Mouse (Mus musculus) liver, embryonic 13.5 days (tissue): ENCODE measurements around the gene Grk4. TPM values are rescaled to one million over a fixed set of nuclear protein-coding genes. Genes with fewer than 3 reads are reported as not detected.

Experiments
- ATAC-seq: fragments of 200-750 bp; cut with Nextera tagmentation; 2 replicates; pipeline ENCODE4 v1.8.0; 2017; ENCODE audit warnings: low read depth, mild to moderate bottlenecking, moderate number of reproducible peaks, moderate library complexity
- DNase-seq: peaks from one replicate; pipeline ENCODE4 v3.0.0; 2022
- H3K27ac ChIP-seq: fragments of 300-500 bp; sonication (generic); 2 replicates; pipeline ENCODE4 v1.5.1; 2015; ENCODE audit warnings: moderate library complexity, mild to moderate bottlenecking, inconsistent platforms
- H3K27me3 ChIP-seq: fragments of 300-500 bp; sonication (generic); 2 replicates; pipeline ENCODE4 v1.6.1; 2015; ENCODE audit warnings: mild to moderate bottlenecking, inconsistent platforms
- H3K36me3 ChIP-seq: fragments of 300-500 bp; sonication (generic); 2 replicates; pipeline ENCODE4 v1.6.1; 2015; ENCODE audit warnings: mild to moderate bottlenecking, inconsistent platforms
- H3K4me1 ChIP-seq: fragments of 300-500 bp; sonication (generic); replicated peaks from 2 replicates; pipeline ENCODE4 v1.6.1; 2015; ENCODE audit warnings: inconsistent platforms
- H3K4me2 ChIP-seq: fragments of 300-500 bp; sonication (generic); 2 replicates; pipeline ENCODE4 v1.6.1; 2015; ENCODE audit warnings: inconsistent platforms, mild to moderate bottlenecking, moderate library complexity
- H3K4me3 ChIP-seq: fragments of 300-500 bp; sonication (generic); replicated peaks from 2 replicates; pipeline ENCODE4 v1.5.1; 2015; ENCODE audit warnings: mild to moderate bottlenecking, inconsistent platforms
- H3K9ac ChIP-seq: fragments of 300-500 bp; sonication (generic); 2 replicates; pipeline ENCODE4 v1.6.1; 2015; ENCODE audit warnings: mild to moderate bottlenecking, inconsistent platforms
- H3K9me3 ChIP-seq: fragments of 300-500 bp; sonication (generic); replicated peaks from 2 replicates; pipeline ENCODE4 v1.6.1; 2016; ENCODE audit warnings: inconsistent platforms
- WGBS: fragments of 180-500 bp; shearing (Covaris S2); methylation state at CpG from one replicate; pipeline ENCODE4 v1.1.7; 2015; ENCODE audit not compliant: insufficient replicate concordance; 5-methylcytosine and 5-hydroxymethylcytosine counted together
- polyA plus RNA-seq: library from polyadenylated mRNA; unstranded; fragments of >200 nt; fragmentation: Nextera tagmentation; extraction: Ambion mirVana; gene quantifications from 2 replicates; pipeline ENCODE4 v1.2.1, GENCODE M21; 2015

Grk4 gene
- polyA plus RNA-seq = 0.42 and 0.67 TPM in 2 replicates

DNA sequence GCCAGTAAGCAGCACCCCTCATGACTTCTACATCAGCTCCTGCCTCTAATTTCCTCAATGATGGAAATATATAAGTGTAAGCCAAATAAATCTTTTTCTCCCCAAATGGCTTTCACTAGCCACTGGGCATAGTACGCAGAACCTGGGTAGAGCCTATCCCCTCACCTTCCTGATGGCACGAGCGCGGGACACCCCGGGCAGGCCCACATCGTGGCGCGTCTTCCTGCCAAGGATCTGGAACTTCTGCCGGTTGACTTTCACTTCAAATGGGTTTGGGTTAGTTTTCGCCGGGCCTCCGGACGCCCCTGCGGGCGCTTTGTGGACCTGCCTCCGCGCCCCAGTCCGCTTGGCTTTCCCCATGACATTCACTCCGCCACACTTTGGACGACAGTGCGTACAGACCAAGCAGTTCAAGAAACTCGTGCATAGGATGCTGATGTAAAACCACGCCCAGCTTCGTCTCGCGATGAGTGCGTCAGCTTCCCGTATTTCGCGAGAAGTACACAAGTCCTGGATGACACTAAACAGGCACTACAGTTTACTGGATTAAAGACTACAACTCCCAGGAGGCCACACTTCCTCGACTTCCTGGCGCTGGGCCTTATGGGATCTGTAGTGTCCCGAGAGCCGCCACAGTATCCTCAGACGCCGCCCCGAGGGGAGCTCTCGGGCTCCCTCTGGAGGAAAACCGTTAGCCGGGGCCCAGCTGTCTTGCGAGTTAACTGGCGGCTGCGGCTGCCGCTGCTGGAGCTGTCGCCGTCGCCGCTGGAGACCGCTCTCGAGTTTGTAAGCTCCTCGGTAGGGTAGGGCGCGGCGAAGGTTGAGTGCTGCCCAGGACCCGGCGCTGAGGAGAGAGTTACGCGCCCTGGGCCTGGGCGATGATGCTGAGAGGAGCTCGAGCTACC, at the start of gene Grk4, which contains the start of gene Nop14:
Gene Grk4 (plus strand): TSS at position 694 of the 905 bp plus-strand sequence.
Gene Nop14 (minus strand): TSS at position 463 of the 905 bp plus-strand sequence.
- peak; percentile 99 for DNase-seq
- Histone ChIP-seq H3K4me3 (peak within 1 kb of the TSS; percentile 72), H3K27me3 (no peaks in the 10 kb centered on the region), H3K4me1 (peaks cover 32% of the 10 kb centered on the region), H3K36me3 (peaks cover 27% of the 10 kb centered on the region), H3K27ac (peak within 1 kb of the TSS; percentile 95), H3K4me2 (peak within 1 kb of the TSS; percentile 93), H3K9ac (peak within 1 kb of the TSS; percentile 84), H3K9me3 (no peaks in the 10 kb centered on the region)
- ATAC-seq = peak; percentile 99
- WGBS = under 1% methylated on average over 60 of the region's 60 CpGs

- Histone ChIP-seq H3K4me1 (peaks cover 64% of the 10 kb centered on the region), H3K9me3 (no peaks in the 10 kb centered on the region), H3K36me3 (peaks cover 84% of the 10 kb centered on the region), H3K27ac (peak overlapping the region; percentile 91), H3K4me2 (peak overlapping the region; percentile 36), H3K4me3 (no peak overlapping the region), H3K9ac (no peak overlapping the region), H3K27me3 (no peaks in the 10 kb centered on the region)
- peak; percentile 49 for ATAC-seq
- peak; percentile 48 for DNase-seq
- 55% methylated on average over 2 of the region's 2 CpGs for WGBS
Measured at GRCm38 (mm10) chr5:34632996-34633395, 27.2 kb upstream of the Grk4 start.

- Histone ChIP-seq H3K36me3 (peaks cover 84% of the 10 kb centered on the region), H3K9me3 (no peaks in the 10 kb centered on the region), H3K9ac (peak overlapping the region; percentile 15; the same call in 1 of the 2 replicates), H3K27me3 (no peaks in the 10 kb centered on the region), H3K4me3 (no peak overlapping the region), H3K27ac (peak overlapping the region; percentile 91), H3K4me1 (peaks cover 65% of the 10 kb centered on the region), H3K4me2 (peak overlapping the region; percentile 36)
- ATAC-seq (no peak), DNase-seq (no peak)
- WGBS = 69% methylated on average over 4 of the region's 4 CpGs
Measured at GRCm38 (mm10) chr5:34633641-34634040, 26.5 kb upstream of the Grk4 start.

DNA sequence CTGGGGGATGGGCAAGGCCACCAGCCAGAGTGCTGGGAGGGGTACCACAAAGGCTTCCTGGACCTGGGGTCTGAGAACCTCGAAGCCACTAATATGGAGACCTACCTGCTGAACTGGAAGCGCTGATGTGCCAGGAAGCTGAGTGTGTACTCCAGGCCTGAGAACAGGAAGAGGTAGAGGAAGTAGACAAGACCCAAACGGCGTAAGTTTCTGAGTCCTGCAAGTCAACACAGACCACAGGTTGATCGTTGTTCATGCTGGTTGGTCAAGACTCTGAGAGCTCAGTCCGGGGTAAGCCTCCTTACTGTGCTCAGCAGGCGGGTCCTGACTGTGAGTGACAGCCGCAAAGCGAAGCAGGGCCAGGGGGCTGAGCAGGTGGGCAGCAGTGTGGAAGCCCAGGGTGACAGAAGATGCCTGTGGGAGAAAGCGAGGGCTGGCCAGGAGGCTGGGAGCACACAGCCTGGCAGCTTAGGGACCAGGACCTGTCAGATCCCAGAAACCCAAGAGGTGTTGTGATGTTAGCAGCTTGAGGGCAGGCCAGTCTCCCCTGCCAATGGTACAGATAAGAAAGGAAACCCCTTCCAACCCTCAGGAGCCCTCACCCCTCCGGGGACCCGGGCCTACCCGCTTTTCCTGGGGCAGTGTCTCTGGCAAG, 25.3 kb upstream of the Grk4 start:
- H3K4me2 ChIP-seq = peak overlapping the region; percentile 98
- peaks cover 65% of the 10 kb centered on the region for H3K4me1 ChIP-seq
- peak overlapping the region; percentile 73 for H3K4me3 ChIP-seq
- DNase-seq = no peak
- H3K9ac ChIP-seq = peak overlapping the region; percentile 85
- peaks cover 84% of the 10 kb centered on the region for H3K36me3 ChIP-seq
- H3K9me3 ChIP-seq = no peaks in the 10 kb centered on the region
- WGBS = 60% methylated on average over 13 of the region's 13 CpGs
- ATAC-seq = no peak
- no peaks in the 10 kb centered on the region for H3K27me3 ChIP-seq
- H3K27ac ChIP-seq = peak overlapping the region; percentile 91

DNA sequence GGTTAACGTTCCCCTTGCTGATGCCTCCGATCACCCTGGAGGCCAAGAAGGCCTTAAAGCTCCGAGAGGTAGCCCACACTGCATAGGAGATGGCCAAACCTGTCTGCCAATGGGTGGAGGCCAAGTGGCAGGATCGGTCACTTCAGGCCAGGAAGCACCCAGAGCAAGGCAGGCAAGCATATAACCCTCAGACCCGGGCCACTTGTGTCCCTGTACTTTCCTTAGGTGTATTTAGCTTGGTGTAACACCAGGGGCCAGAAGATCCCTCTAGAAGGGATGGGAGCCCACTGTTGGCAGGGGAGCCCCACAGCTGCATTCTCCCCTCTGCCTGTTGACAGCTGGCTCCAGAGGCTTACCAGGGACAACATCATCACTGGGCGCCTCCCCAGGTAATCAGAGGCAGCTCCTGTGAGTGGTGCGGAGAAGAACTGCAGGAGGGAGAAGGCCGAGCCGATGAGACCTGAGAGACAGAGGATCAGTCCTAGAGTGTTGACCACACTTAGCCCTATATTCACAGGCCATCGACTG, 24.4 kb upstream of the Grk4 start:
- Histone ChIP-seq H3K4me1 (peaks cover 65% of the 10 kb centered on the region), H3K9me3 (no peaks in the 10 kb centered on the region), H3K9ac (peak overlapping the region; percentile 85), H3K27ac (peak overlapping the region; percentile 91), H3K4me3 (peak overlapping the region; percentile 73), H3K36me3 (peaks cover 84% of the 10 kb centered on the region), H3K4me2 (peak overlapping the region; percentile 98), H3K27me3 (no peaks in the 10 kb centered on the region)
- no peak for ATAC-seq
- WGBS = 54% methylated on average over 10 of the region's 10 CpGs
- no peak for DNase-seq

DNA sequence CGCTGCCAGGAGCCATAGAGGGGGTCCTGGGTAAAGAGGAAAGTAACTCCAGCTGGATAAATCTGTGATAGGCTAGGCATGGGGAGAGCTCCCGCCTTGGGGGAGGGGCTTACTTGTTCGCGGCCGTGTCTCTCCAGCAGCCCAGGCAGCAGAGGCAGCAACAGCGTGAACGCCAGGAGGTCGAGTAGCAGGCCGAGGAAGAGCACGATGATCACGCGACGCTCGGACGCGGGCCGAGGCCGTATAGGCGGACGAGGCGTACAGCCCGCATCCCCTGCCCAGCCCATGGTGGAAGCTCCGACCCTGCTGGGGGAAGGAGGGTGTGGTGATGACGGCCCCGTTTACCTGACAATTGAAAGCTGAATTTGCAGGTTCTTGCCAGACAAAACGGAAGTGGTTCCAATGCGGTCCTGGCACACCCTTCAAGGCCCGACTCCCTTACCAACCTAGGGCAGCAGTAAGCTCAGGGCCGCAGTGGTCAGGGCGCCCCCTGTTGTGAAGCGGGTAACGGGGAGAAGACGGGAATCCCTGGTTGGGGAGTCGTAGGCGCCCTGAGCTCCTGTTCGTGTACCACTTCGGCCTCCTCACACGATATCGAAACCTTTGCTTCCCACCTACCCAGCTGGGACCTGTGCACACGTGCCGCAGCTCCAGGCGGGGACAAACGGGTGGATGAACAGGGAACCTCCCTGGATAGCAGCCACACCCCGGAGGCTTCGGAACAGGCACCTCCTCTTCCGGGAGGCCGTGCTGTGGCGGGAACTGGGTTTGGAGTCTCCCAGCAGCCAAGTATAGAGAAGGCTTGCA, 23.5 kb upstream of the Grk4 start, which contains the start of gene Mfsd10:
Gene Mfsd10 (minus strand): TSS at position 732 of the 807 bp plus-strand sequence.
- H3K27me3 ChIP-seq = no peaks in the 10 kb centered on the region
- H3K4me1 ChIP-seq = peaks cover 64% of the 10 kb centered on the region
- H3K27ac ChIP-seq = peak within 1 kb of the TSS; percentile 91
- under 1% methylated on average over 48 of the region's 48 CpGs for WGBS
- H3K4me2 ChIP-seq = peak within 1 kb of the TSS; percentile 98
- no peaks in the 10 kb centered on the region for H3K9me3 ChIP-seq
- H3K4me3 ChIP-seq = peak within 1 kb of the TSS; percentile 73
- H3K9ac ChIP-seq = peak within 1 kb of the TSS; percentile 85
- ATAC-seq (peak; percentile 87), DNase-seq (peak; percentile 80)
- peaks cover 84% of the 10 kb centered on the region for H3K36me3 ChIP-seq

DNA sequence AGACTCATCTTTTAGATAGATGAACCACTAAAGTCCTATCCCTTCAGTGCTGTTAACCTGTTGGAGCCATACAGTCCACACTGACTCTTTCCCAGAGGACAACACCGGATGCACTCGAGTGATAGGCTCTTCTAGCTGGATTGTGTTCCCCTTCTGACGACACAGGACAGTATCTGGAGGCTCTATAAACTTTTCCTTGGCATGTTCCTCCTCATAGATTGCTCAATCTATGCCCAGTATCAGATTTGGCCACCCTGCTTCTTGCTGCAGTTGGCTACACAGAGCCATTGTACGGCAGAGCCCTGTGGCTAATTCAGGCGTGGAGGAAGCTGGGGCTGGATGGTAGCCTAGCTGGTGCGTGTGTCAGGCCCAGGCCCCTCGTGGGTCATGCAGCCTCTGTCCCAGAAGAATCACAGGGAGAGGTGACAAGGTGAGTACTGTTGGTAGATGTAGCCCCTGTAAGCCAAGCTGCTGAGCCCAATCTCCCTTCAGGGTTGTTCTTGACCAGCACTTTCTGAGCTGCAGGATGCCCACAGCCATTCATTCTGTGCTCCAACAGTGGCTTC, 22.5 kb upstream of the Grk4 start:
- DNase-seq (no peak), ATAC-seq (no peak)
- H3K9me3 ChIP-seq = no peaks in the 10 kb centered on the region
- no peaks in the 10 kb centered on the region for H3K27me3 ChIP-seq
- 59% methylated on average over 7 of the region's 7 CpGs for WGBS
- H3K9ac ChIP-seq = peak overlapping the region; percentile 85
- peaks cover 54% of the 10 kb centered on the region for H3K4me1 ChIP-seq
- H3K36me3 ChIP-seq = peaks cover 80% of the 10 kb centered on the region
- H3K4me3 ChIP-seq = peak overlapping the region; percentile 73
- H3K4me2 ChIP-seq = peak overlapping the region; percentile 98
- H3K27ac ChIP-seq = peak overlapping the region; percentile 91

GRCm38 (mm10) chr5:34641991-34642390, 18.2 kb upstream of the Grk4 start:
- H3K36me3 ChIP-seq = peaks cover 90% of the 10 kb centered on the region
- no peak overlapping the region for H3K4me3 ChIP-seq
- H3K9ac ChIP-seq = no peak overlapping the region
- H3K4me1 ChIP-seq = peaks cover 11% of the 10 kb centered on the region
- ATAC-seq = no peak
- H3K9me3 ChIP-seq = no peaks in the 10 kb centered on the region
- no peak overlapping the region for H3K27ac ChIP-seq
- no peak overlapping the region for H3K4me2 ChIP-seq
- WGBS = 74% methylated on average over 3 of the region's 3 CpGs
- no peak for DNase-seq
- H3K27me3 ChIP-seq = no peaks in the 10 kb centered on the region

DNA sequence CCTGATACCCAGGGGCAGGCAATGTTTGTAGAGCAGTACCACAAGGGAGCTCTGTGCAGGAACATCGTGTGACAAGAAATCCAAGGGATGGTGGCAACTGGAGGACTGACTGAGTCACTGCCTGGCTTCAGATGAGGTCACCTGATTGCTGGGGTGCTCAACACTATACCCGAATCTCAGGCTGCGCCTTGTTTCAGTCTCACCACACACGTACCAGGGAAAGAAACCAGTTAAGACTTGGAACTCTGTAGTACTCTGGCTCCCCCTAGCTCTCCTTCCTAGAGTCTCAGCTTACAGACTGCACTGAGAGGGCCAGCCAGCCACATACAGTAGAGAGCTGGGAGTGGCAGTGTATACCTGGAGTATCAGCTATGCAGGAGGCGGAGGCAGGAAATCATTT, 17.2 kb upstream of the Grk4 start:
- Histone ChIP-seq H3K4me3 (no peak overlapping the region), H3K4me1 (peaks cover 2% of the 10 kb centered on the region), H3K4me2 (no peak overlapping the region), H3K27me3 (no peaks in the 10 kb centered on the region), H3K36me3 (peaks cover 94% of the 10 kb centered on the region), H3K9me3 (no peaks in the 10 kb centered on the region), H3K9ac (no peak overlapping the region), H3K27ac (no peak overlapping the region)
- DNase-seq (no peak), ATAC-seq (peak; percentile 68)
- WGBS = 74% methylated on average over 5 of the region's 5 CpGs

DNA sequence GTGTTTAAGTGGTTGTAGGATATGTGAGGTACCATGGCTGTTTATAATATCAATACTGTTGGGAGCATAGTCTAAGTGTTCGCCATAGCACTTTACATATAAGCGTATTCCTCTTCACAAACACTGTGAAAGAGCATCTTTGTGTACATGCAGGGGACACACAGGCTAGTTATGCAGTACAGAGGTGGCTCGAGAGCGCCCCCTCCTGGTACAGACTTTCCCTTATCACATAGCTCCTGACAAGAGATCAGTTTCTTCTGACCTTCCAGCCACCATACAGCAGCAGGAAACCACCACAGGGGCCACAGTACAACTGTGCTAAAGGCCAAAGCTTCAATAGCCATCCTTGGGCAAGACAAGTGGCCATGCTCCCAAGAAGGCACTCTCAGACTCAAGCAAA, 12.6 kb upstream of the Grk4 start:
- 40% methylated on average over 4 of the region's 4 CpGs for WGBS
- Histone ChIP-seq H3K27ac (no peak overlapping the region), H3K4me2 (no peak overlapping the region), H3K27me3 (no peaks in the 10 kb centered on the region), H3K9me3 (no peaks in the 10 kb centered on the region), H3K9ac (no peak overlapping the region), H3K36me3 (peaks cover 99% of the 10 kb centered on the region), H3K4me3 (no peak overlapping the region), H3K4me1 (no peaks in the 10 kb centered on the region)
- DNase-seq (peak; percentile 58), ATAC-seq (peak; percentile 45; the same call in 1 of the 2 replicates)
